ENCODE assay signal across 8 mouse cellular contexts in the genomic region with DNA sequence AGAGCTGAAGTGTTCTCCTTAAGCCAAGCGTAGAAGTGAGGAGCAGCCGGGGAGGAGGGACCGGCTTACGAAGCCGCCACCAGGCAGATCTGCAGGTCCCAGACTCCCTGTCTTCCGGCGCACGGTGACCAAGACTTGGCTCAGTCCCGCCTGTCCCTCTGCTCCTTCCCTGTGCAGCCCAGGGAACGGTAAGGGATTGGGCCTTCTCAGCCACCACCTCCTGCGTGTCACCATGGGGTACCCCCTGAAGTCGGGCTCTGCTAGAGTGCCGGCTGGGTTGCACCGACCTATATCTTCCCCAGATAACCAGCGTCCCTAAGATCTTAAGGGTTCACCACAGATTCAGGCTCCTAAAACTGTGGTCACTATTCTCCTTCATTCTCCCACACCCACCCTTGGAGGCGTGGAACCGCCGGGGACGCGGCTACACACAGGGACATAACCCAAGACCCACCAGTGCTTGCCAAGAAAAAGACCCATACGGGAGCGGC. TPM values are rescaled to one million over a fixed set of nuclear protein-coding genes. Genes with fewer than 3 reads are reported as not detected.
DNase-seq lines count a peak whose midpoint lies in the region; ATAC-seq and TF ChIP-seq lines count a peak whose summit lies in the region.

No protein-coding gene starts in this region.

- H3K4me2 ChIP-seq in limb, embryonic 11.5 days (ENCODE audit: low read depth, severe bottlenecking): peak overlapping the region; percentile 97
- H3K4me2 ChIP-seq in midbrain, embryonic 15.5 days: peak overlapping the region; percentile 93

- H3K27me3 ChIP-seq in forebrain, embryonic 10.5 days (ENCODE audit: poor library complexity, severe bottlenecking): 0 out of 2 replicates have a peak, but pooled peaks cover 4% of the 10 kb centered on the region
- no peaks in the 10 kb centered on the region for H3K27me3 ChIP-seq in limb, embryonic 11.5 days (ENCODE audit: control insufficient read depth, insufficient read depth, low read length)
- no peaks in the 10 kb centered on the region for H3K27me3 ChIP-seq in midbrain, embryonic 15.5 days (replicated peaks)

- peaks cover 48% of the 10 kb centered on the region for H3K4me1 ChIP-seq in forebrain, embryonic 10.5 days
- H3K4me1 ChIP-seq in limb, embryonic 11.5 days (ENCODE audit: control insufficient read depth, insufficient read depth, low read length): peaks cover 30% of the 10 kb centered on the region
- peaks cover 42% of the 10 kb centered on the region for H3K4me1 ChIP-seq in midbrain, embryonic 15.5 days

- H3K9ac ChIP-seq in limb, embryonic 11.5 days (ENCODE audit: low read length): peak overlapping the region; percentile 100
- peak overlapping the region; percentile 99 for H3K9ac ChIP-seq in midbrain, embryonic 15.5 days

- no peak for TF ChIP-seq CTCF in layer of hippocampus, adult 2 months (conservative IDR thresholded peaks at IDR 0.05)

- ATAC-seq in limb, embryonic 11.5 days (ENCODE audit: insufficient number of reproducible peaks, low FRiP score, low TSS enrichment, low read depth): no peak
- no peak for ATAC-seq in midbrain, embryonic 15.5 days (replicated peaks)

- peaks cover under 1% of the 10 kb centered on the region; the same call in 1 of the 2 replicates for H3K9me3 ChIP-seq in forebrain, embryonic 10.5 days
- no peaks in the 10 kb centered on the region for H3K9me3 ChIP-seq in limb, embryonic 11.5 days (ENCODE audit: control insufficient read depth, low read length)
- no peaks in the 10 kb centered on the region for H3K9me3 ChIP-seq in midbrain, embryonic 15.5 days

- H3K36me3 ChIP-seq in forebrain, embryonic 10.5 days (replicated peaks): peaks cover 60% of the 10 kb centered on the region
- peaks cover 6% of the 10 kb centered on the region; the same call in 1 of the 2 replicates for H3K36me3 ChIP-seq in limb, embryonic 11.5 days (ENCODE audit: control insufficient read depth, insufficient read depth, low read length)
- H3K36me3 ChIP-seq in midbrain, embryonic 15.5 days (replicated peaks): no peaks in the 10 kb centered on the region

- DNase-seq in layer of hippocampus, adult 2 months (ENCODE audit: low spot score in 2 of 2): no peak
- no peak for DNase-seq in layer of hippocampus, postnatal 25 days (ENCODE audit: extremely low spot score in 1 of 2, low spot score in 1 of 2)
- peak; percentile 53 for DNase-seq in NIH3T3 (ENCODE audit: low read depth)
- peak; percentile 56 for DNase-seq in forebrain, embryonic 10.5 days (ENCODE audit: extremely low spot score, low spot score)
- DNase-seq in heart, postnatal 4 days: peak; percentile 67
- DNase-seq in limb, embryonic 11.5 days (ENCODE audit: low spot score): peak; percentile 68
- DNase-seq in T-cell, adult 2 months (ENCODE audit: low spot score): no peak

- WGBS in forebrain, embryonic 10.5 days: 0% methylated on average over 22 of the region's 22 CpGs
- under 1% methylated on average over 22 of the region's 22 CpGs for WGBS in limb, embryonic 11.5 days
- WGBS in midbrain, embryonic 15.5 days: under 1% methylated on average over 22 of the region's 22 CpGs

- H3K27ac ChIP-seq in layer of hippocampus, adult 2 months: peak overlapping the region; percentile 100
- peak overlapping the region; percentile 100 for H3K27ac ChIP-seq in forebrain, embryonic 10.5 days
- H3K27ac ChIP-seq in limb, embryonic 11.5 days (replicated peaks; ENCODE audit: low read depth, low read length): peak overlapping the region; percentile 100
- peak overlapping the region; percentile 99 for H3K27ac ChIP-seq in midbrain, embryonic 15.5 days

- peak overlapping the region; percentile 99 for H3K4me3 ChIP-seq in layer of hippocampus, adult 2 months
- H3K4me3 ChIP-seq in forebrain, embryonic 10.5 days: peak overlapping the region; percentile 100
- peak overlapping the region; percentile 93 for H3K4me3 ChIP-seq in limb, embryonic 11.5 days (ENCODE audit: low read depth, low read length)
- H3K4me3 ChIP-seq in midbrain, embryonic 15.5 days: peak overlapping the region; percentile 77

RNA-seq across cellular contexts. Expression of a gene that starts 3.3 kb away (rescaled TPM):
- 100 to 1,000 TPM; 142 to 143 TPM for total RNA-seq in layer of hippocampus, adult 2 months (2021)
- 100 to 1,000 TPM; 131 to 158 TPM for total RNA-seq in layer of hippocampus, postnatal 25 days (2021)
- polyA plus RNA-seq in forebrain, embryonic 10.5 days (2016; fragmentation: Nextera tagmentation; extraction: Ambion mirVana): 21.5 and 22.7 TPM in 2 replicates
- 100 to 1,000 TPM; 113 TPM for total RNA-seq in heart, postnatal 4 days (2021)
- 42.2 and 43.3 TPM in 2 replicates for polyA plus RNA-seq in limb, embryonic 11.5 days (2014; fragmentation: Nextera tagmentation; extraction: Ambion mirVana)
- polyA plus RNA-seq in midbrain, embryonic 15.5 days (2015; fragmentation: Nextera tagmentation; extraction: Ambion mirVana): 36.3 and 38.6 TPM in 2 replicates

Comparison
In these comparisons a context has a peak if more than half of its experiments do, and no peak if none do; other contexts are left out.
1. DNase-seq: peak in NIH3T3 (single experiment), forebrain, embryonic 10.5 days (single experiment), heart, postnatal 4 days (single experiment) and limb, embryonic 11.5 days (single experiment); none in layer of hippocampus, adult 2 months (0 of 2), layer of hippocampus, postnatal 25 days (0 of 2) and T-cell, adult 2 months (single experiment).
2. Peak in every context shown above with its lines, with median percentiles within 50 percentile points of each other: H3K27ac ChIP-seq and H3K4me3 ChIP-seq.